Mouse (Mus musculus) spleen, postnatal 10 days (tissue): ENCODE data around the gene Timmdc1.
"Not testable (repeated sequence)": the region's sequence is repeated elsewhere in the genome, so short reads cannot be mapped to it uniquely, and the experiment has no call there.

Source experiments
- DNase-seq, 2 experiments: peaks; one replicate each; pipeline ENCODE4 v3.0.0; 2021 to 2022; ENCODE audit warnings: low spot score in 2 of 2

Timmdc1 gene

GRCm38 (mm10) chr16:38496604-38497140 is 25.8 kb downstream of the Timmdc1 start:
- no peak for DNase-seq

- DNase-seq = no peak
Observed at GRCm38 (mm10) chr16:38493890-38494289, 28.6 kb downstream of the Timmdc1 start.

- DNase-seq = no peak
Observed at GRCm38 (mm10) chr16:38492551-38492950, 29.9 kb downstream of the Timmdc1 start.

DNA sequence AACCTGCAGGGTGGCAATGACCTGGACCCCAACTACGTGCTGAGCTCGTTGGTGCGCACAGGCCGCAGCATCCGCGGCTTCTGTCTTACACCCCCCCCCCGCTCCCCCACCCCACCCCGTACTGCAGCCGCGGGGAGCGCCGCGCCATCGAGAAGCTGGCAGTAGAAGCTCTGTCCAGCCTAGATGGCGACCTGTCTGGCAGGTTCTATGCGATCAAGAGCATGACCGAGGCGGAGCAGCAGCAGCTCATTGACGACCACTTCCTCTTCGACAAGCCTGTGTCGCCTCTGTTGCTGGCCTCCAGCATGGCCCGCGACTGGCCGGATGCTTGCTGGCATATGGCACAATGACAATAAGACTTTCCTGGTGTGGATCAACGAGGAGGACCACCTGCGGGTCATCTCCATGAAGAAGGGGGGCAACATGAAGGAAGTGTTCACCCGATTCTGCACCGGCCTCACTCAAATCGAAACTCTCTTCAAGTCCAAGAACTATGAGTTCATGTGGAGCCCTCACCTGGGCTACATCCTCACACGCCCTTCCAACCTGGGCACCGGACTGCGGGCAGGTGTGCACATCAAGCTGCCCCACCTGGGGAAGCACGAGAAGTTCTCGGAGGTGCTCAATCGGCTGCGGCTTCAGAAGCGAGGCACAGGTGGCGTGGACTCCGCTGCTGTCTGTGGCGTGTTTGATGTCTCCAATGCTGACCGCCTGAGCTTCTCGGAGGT is 38.7 kb downstream of the Timmdc1 start:
- DNase-seq = peak in 1 of 2 experiments; percentile 45

DNA sequence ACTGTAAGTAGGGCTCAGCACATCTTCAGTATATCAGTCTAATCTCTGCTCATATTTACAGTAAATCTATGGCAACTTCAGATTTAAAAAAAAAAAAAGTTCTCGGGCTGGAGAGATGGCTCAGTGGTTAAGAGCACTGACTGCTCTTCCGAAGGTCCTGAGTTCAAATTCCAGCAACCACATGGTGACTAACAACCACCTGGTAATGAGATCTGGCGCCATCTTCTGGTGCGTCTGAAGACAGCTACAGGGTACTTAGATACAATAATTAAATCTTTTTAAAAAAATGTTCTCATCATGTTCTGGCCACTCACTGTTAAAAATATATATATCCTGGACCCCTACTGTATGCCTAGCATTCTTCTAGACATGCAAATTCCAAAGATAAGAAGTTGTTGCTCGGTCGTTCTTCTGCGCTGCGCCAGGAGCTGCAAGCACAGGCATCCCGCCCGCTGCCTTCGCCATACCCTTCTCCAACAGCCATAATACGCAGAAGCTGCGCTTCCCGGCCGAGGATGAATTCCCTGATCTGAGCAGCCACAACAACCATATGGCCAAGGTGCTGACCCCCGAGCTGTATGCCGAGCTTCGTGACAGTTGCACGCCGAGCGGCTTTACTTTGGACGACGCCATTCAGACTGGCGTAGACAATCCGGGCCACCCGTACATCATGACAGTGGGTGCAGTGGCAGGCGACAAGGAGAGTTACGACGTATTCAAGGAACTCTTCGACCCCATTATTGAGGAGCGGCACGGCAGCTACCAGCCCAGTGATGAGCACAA is 39.5 kb downstream of the Timmdc1 start:
- DNase-seq = peak in 1 of 2 experiments; percentile 75

- no peak for DNase-seq
Observed at GRCm38 (mm10) chr16:38481327-38481726, 41.1 kb downstream of the Timmdc1 start.

DNA sequence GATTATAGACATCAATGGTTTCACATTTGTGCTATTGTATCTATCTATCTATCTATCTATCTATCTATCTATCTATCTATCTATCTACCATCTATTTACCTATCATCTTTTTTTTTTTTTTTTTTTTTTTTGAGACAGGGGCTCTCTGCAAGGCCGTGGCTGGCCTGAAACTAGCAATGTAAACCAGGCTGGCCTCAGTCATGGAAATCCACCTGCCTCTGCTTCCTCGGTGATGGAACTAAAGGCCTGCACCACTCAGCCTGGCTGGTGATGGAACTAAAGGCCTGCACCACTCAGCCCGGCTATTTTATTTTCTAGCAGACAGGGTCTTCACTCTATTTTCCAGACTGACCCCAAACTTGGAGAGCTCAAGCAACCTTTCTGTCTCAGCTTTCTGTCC is 44.2 kb downstream of the Timmdc1 start:
- no peak for DNase-seq

DNA sequence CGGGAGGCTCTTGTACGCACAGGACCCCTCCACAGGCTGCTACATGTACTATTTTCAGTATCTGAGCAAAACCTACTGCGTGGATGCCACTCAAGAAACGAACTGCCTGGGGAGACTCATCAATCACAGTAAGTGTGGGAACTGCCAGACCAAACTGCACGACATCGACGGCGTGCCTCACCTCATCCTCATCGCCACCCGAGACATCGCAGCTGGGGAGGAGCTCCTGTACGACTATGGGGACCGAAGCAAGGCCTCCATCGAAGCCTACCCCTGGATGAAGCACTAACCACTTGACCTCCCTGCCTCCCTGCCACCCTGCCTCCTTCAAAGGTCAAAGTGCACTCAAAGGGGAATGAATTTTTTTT is 45.2 kb downstream of the Timmdc1 start:
- DNase-seq = not testable (repeated sequence)

GRCm38 (mm10) chr16:38476312-38477240 is 45.9 kb downstream of the Timmdc1 start:
- DNase-seq = peak; percentile 55

DNA sequence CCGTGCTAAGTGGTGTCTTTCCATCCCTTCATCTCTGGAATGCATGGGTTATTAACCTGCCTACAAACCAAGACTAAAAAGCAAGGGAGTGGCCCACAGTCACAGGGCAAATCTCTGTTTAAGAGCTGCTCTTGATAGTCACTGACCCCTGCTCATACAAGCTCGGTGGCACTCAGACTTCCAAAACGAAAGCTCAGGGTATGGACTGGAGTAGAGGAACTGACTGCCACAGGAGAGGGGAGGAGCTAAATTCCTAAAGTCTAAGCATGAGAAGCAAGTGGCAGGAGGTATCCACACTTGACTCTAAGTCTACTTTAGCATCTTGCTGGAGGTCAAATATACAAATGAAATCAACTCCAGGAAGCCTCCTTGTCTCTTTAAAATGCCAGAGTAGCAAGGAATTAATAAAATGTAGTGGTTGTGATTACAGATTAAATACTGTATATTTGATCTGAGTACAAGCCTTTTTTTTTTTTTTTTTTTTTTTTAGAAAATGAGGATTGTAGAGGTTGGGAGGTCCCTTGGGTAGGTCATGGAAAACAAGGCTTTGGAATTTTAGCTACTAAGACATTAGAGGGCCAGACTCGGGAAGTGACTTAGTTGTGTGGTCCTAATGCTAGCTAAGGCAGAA is 46.7 kb downstream of the Timmdc1 start:
- DNase-seq = no peak

DNA sequence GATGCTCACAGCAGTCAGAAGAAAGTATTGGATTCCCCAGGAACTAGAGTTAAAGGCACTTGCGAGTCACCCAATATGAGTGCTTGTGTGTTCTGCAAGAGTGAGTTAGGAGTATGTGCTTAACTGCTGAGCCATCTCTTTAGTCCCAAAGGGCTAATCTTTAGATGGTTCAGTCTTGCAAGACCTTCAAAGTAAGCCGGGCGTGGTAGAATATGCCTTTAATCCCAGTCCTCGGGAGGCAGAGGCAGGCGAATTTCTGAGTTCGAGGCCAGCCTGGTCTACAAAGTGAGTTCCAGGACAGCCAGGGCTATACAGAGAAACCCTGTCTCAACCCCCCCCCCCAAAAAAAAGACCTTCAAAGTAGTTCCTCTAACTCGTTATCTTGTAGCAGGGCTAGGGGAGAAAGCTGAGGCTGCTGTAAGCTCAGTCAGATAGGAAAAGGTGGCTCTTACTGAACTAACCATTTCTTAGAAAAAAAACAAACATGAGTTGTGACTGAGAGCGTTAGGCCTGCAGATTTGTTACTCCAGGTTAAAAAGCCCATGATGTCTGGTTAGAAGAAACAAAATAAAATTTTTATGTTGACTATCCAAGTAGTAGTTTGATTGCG is 47.7 kb downstream of the Timmdc1 start:
- no peak for DNase-seq

GRCm38 (mm10) chr16:38473661-38474060 is 48.8 kb downstream of the Timmdc1 start:
- no peak for DNase-seq

DNA sequence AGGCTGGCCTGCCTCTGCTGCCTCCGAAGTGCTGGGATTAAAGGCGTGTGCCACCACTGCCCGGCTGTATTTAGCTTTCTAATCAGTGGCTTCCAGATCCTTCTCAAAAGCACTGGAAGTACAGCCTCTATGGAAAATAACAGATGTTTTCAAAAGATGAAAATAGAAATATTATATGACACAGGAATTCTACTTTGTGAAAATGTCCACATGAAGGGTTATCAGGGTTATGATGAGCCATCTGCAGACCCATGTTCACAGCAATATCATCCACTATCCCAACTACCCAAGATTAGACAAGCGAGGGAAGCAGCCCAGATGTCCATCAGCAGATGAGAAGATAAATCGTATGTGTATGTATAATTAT is 50.0 kb downstream of the Timmdc1 start:
- no peak for DNase-seq

GRCm38 (mm10) chr16:38471697-38472506 is 50.6 kb downstream of the Timmdc1 start:
- no peak for DNase-seq

GRCm38 (mm10) chr16:38469437-38469836 is 53.0 kb downstream of the Timmdc1 start:
- DNase-seq = no peak

- DNase-seq = no peak
Observed at GRCm38 (mm10) chr16:38468706-38469018, 53.8 kb downstream of the Timmdc1 start.

DNA sequence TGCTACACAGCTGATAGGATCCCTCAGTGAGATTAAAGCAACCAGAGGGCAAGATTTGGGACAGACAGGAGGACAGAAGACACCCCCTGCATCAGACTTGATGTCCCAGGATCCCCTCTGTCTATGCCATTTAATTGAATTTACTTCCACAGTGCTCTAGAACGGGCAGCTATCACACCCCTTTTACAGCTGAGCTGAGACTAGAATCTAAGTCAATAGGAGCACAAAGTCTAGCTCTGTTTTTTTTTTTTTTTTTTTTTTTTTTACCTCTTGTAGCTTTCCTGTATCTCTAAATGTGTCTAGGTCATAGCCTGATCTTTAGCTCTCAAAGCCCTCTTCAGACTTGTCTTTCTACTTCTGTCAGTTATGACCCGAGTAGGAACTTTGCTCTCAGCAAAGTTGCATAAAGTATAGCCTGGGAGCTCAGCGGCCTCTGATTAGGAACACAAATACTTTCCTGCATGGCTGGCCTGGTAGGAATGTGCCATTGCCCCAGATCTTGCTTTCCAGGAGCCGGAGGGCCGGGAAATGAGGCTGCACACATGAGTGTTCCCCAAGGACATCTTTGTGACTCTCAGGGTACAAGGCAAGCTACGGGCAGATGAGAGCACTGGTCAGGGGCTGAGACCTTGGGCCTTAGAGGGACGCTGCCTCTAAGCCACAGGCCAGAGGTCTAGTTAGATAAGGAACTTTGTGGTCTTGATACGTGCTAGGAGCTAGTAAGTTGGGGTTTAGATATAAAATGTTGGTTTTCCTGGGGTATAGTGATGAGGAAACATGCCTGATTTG is 54.4 kb downstream of the Timmdc1 start:
- DNase-seq = no peak

DNA sequence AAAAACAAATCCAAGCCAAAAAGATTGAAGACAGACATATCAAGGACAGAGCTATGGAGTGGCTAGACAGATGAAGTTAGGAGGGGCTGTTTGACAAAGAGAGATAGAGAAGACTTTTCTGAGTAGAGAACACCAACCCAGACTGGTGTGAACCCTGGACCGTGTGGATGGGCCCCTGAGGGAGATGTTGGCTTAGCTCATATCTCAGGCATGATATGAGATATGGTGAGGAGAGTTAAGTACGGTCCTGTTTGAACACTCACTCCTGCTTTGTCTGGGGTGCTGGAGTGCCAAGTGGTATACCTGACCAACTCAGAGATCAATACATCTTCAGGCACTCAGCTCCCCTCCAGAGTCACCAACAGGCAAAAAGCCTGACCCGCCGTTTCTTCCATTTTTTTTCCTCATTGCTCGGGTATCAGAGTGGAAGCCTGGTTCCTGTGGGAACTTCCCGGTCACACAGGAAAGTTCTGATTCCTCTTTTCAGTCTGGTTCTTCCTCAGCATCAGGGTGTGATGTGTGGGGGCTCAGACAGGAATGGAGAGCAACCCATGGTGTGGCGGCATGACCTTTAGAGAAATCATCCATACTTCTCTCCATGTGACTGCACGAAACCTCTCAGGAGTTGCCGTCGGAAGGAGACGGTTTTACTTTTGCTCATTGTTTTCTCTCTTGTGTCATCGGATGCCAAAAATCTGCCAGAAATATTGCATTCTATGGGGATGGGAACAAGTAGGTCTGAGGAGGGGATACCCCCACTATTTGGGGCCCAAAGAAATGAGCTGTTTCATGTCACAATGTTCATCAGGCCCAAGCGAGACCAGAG is 55.2 kb downstream of the Timmdc1 start:
- no peak for DNase-seq

DNA sequence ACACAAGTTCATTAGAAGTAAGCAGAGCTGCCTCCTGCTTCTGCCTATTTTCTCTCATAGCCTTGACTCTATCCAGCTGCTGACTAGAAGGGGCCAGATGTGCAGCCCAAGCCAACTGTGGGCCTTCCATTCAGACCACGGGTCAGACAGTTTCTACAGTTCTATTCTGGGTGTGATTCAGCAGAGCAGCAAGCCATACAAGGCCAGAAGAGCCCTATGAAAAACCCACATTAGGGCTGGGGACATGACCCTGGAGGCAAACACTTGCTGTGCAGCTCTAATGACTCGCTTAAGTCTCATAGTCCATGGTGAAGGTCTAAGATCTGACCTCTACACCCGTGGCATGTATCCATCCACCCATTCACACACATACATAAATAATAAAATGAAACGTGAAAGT is 56.4 kb downstream of the Timmdc1 start:
- no peak for DNase-seq
